Mouse (Mus musculus) stomach, postnatal 0 days (tissue): ENCODE measurements at regions not wholly inside any gene's neighbourhood (a gene's known extent, or its start where the extent isn't known, plus 50 kb on each side); places are given as distances from the start of the nearest gene placed in this dataset.

ENCODE experiments used
- CTCF ChIP-seq: IDR thresholded peaks from 2 replicates; pipeline ENCODE4 v1.5.1; 2016; ENCODE audit warnings: antibody characterized with exemption, low read depth, mild to moderate bottlenecking, moderate library complexity
- EP300 ChIP-seq: optimal IDR thresholded peaks from 2 replicates; pipeline ENCODE3; 2016; ENCODE audit warnings: antibody characterized with exemption

- TF ChIP-seq CTCF (no peak), EP300 (no peak)
Observed at GRCm38 (mm10) chr13:60243110-60243481, 65.9 kb upstream of the Gas1 start.
